Mouse (Mus musculus) liver, embryonic 15.5 days (tissue): ENCODE data around the gene Gm44511. TPM values are rescaled to one million over a fixed set of nuclear protein-coding genes. Genes with fewer than 3 reads are reported as not detected.

Experiments
- ATAC-seq: fragments of 200-750 bp; cut with Nextera tagmentation; 2 replicates; pipeline ENCODE4 v1.8.0; 2017; ENCODE audit warnings: moderate number of reproducible peaks, mild to moderate bottlenecking, moderate library complexity; ENCODE audit not compliant: insufficient read depth
- H3K27ac ChIP-seq: fragments of 300-500 bp; sonication (generic); replicated peaks from 2 replicates; pipeline ENCODE4 v1.5.1; 2015; ENCODE audit warnings: mild to moderate bottlenecking, inconsistent platforms
- H3K27me3 ChIP-seq: fragments of 300-500 bp; sonication (generic); 2 replicates; pipeline ENCODE4 v1.6.1; 2015; ENCODE audit warnings: mild to moderate bottlenecking, inconsistent platforms
- H3K36me3 ChIP-seq: fragments of 300-500 bp; sonication (generic); replicated peaks from 2 replicates; pipeline ENCODE4 v1.6.1; 2015; ENCODE audit warnings: moderate library complexity, mild to moderate bottlenecking, inconsistent platforms
- H3K4me1 ChIP-seq: fragments of 300-500 bp; sonication (generic); replicated peaks from 2 replicates; pipeline ENCODE4 v1.6.1; 2015; ENCODE audit warnings: inconsistent platforms
- H3K4me2 ChIP-seq: fragments of 300-500 bp; sonication (generic); 2 replicates; pipeline ENCODE4 v1.6.1; 2015; ENCODE audit warnings: moderate library complexity, mild to moderate bottlenecking, inconsistent platforms
- H3K4me3 ChIP-seq: fragments of 300-500 bp; sonication (generic); replicated peaks from 2 replicates; pipeline ENCODE4 v1.5.1; 2015; ENCODE audit warnings: mild to moderate bottlenecking, inconsistent platforms
- H3K9ac ChIP-seq: fragments of 300-500 bp; sonication (generic); 2 replicates; pipeline ENCODE4 v1.6.1; 2015; ENCODE audit warnings: moderate library complexity, mild to moderate bottlenecking, inconsistent platforms
- H3K9me3 ChIP-seq: fragments of 300-500 bp; sonication (generic); replicated peaks from 2 replicates; pipeline ENCODE4 v1.6.1; 2016; ENCODE audit warnings: inconsistent platforms
- WGBS: fragments of 180-500 bp; shearing (Covaris S2); methylation state at CpG from one replicate; pipeline ENCODE4 v1.1.7; 2015; ENCODE audit warnings: mixed read lengths; ENCODE audit not compliant: insufficient replicate concordance; 5-methylcytosine and 5-hydroxymethylcytosine counted together
- polyA plus RNA-seq: library from polyadenylated mRNA; unstranded; fragments of >200 nt; fragmentation: Nextera tagmentation; extraction: Ambion mirVana; gene quantifications from 2 replicates; pipeline ENCODE4 v1.2.1, GENCODE M21; 2015

Gm44511 gene
- polyA plus RNA-seq: not detected in 2 replicates

DNA sequence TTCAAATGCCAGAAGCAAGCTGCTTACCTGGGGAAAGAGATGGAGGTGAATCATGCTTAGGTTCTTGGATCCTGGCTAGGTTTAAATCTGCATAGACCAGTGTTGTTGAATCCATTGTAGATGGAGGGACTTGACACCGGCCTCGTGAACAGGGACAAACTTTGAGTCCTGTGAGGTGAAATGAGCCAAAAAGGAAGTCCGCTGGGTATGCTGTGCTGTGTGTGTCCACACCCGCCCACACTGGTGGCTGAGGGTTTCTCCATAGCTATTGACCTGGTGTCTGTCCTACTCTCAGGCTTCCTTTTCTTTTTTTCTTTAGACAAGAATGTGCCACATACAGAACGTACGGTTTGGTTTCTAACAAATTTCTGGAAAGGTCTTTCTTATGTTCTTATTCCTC is at the start of gene Gm44511, which contains the start of gene Klrb1b:
Gene Gm44511 (minus strand): TSS at position 184 of the 400 bp plus-strand sequence.
Gene Klrb1b (minus strand): TSS at position 200 of the 400 bp plus-strand sequence.
- Histone ChIP-seq H3K36me3 (no peaks in the 10 kb centered on the region), H3K9me3 (no peaks in the 10 kb centered on the region), H3K27me3 (no peaks in the 10 kb centered on the region), H3K4me2 (no peak within 1 kb of the TSS), H3K4me3 (no peak within 1 kb of the TSS), H3K27ac (no peak within 1 kb of the TSS), H3K4me1 (no peaks in the 10 kb centered on the region), H3K9ac (no peak within 1 kb of the TSS)
- no peak for ATAC-seq
- WGBS: 61% methylated on average over 6 of the region's 6 CpGs

- WGBS: 53% methylated on average over 1 of the region's 1 CpGs
- Histone ChIP-seq H3K4me2 (no peak overlapping the region), H3K4me3 (no peak overlapping the region), H3K4me1 (no peaks in the 10 kb centered on the region), H3K9ac (no peak overlapping the region), H3K9me3 (no peaks in the 10 kb centered on the region), H3K27me3 (no peaks in the 10 kb centered on the region), H3K27ac (no peak overlapping the region), H3K36me3 (no peaks in the 10 kb centered on the region)
- ATAC-seq: no peak
Observed at GRCm38 (mm10) chr6:128871910-128872610, 45.9 kb upstream of the Gm44511 start.

- H3K9me3 ChIP-seq: no peaks in the 10 kb centered on the region
- H3K4me1 ChIP-seq: no peaks in the 10 kb centered on the region
- no peak overlapping the region for H3K9ac ChIP-seq
- 51% methylated on average over 3 of the region's 3 CpGs for WGBS
- no peak overlapping the region for H3K27ac ChIP-seq
- H3K4me3 ChIP-seq: no peak overlapping the region
- no peak for ATAC-seq
- no peaks in the 10 kb centered on the region for H3K27me3 ChIP-seq
- H3K4me2 ChIP-seq: no peak overlapping the region
- no peaks in the 10 kb centered on the region for H3K36me3 ChIP-seq
Observed at GRCm38 (mm10) chr6:128868861-128869260, 42.7 kb upstream of the Gm44511 start.

DNA sequence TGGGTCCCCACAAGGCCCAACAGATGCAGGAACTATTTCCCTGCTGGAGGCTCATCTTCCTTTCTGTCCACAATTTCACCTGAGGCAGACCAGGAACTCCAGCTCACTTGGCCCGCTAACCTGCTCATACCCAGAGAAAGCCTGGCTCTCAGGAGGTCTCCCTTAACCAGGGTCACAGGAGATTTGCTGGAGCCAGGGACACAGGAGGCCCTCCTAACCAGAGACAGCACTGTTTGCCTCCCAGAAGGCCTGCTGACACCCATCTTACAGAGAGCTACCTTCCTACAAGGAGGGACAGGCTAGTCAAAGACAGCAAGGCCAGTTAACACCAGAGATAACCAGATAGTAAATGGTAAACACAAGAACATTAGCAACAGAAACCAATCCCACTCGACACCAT is 31.9 kb upstream of the Gm44511 start:
- no peaks in the 10 kb centered on the region for H3K9me3 ChIP-seq
- no peak for ATAC-seq
- no peaks in the 10 kb centered on the region for H3K36me3 ChIP-seq
- H3K4me3 ChIP-seq: no peak overlapping the region
- H3K4me2 ChIP-seq: no peak overlapping the region
- no peaks in the 10 kb centered on the region for H3K27me3 ChIP-seq
- peaks cover 9% of the 10 kb centered on the region for H3K4me1 ChIP-seq
- no peak overlapping the region for H3K27ac ChIP-seq
- no peak overlapping the region for H3K9ac ChIP-seq
- WGBS: 62% methylated on average over 2 of the region's 2 CpGs

DNA sequence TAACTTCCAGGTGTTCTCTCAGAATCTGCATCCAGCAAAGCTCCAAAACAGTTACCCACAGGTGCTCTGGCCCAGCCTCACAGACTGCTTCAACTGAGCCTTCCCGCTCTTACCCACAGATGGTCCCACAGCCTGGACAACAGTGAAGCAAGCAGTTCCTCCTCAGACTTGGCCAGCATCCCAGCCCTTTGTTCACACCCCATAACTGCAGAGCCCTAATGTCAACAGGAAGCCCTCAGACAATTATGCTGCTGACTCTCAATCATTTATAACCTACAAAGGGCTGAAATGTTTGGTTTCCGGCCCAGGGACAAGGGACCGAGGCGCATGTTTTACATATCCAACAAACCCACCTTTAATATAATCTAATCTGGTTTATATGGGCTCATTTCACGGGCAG is 30.1 kb upstream of the Gm44511 start:
- no peak overlapping the region for H3K27ac ChIP-seq
- ATAC-seq: peak; percentile 41
- H3K4me2 ChIP-seq: no peak overlapping the region
- H3K36me3 ChIP-seq: no peaks in the 10 kb centered on the region
- H3K27me3 ChIP-seq: no peaks in the 10 kb centered on the region
- H3K9ac ChIP-seq: no peak overlapping the region
- 73% methylated on average over 5 of the region's 5 CpGs for WGBS
- H3K4me1 ChIP-seq: peaks cover 14% of the 10 kb centered on the region
- no peak overlapping the region for H3K4me3 ChIP-seq
- no peaks in the 10 kb centered on the region for H3K9me3 ChIP-seq

- Histone ChIP-seq H3K4me1 (peaks cover 14% of the 10 kb centered on the region), H3K9me3 (no peaks in the 10 kb centered on the region), H3K27me3 (no peaks in the 10 kb centered on the region), H3K4me2 (no peak overlapping the region), H3K27ac (no peak overlapping the region), H3K36me3 (no peaks in the 10 kb centered on the region), H3K4me3 (no peak overlapping the region), H3K9ac (no peak overlapping the region)
- no peak for ATAC-seq
- 20% methylated on average over 1 of the region's 1 CpGs for WGBS
Observed at GRCm38 (mm10) chr6:128855477-128855876, 29.4 kb upstream of the Gm44511 start.

GRCm38 (mm10) chr6:128854895-128855294 is 28.8 kb upstream of the Gm44511 start:
- Histone ChIP-seq H3K4me3 (no peak overlapping the region), H3K4me1 (peaks cover 17% of the 10 kb centered on the region), H3K27me3 (no peaks in the 10 kb centered on the region), H3K9me3 (no peaks in the 10 kb centered on the region), H3K36me3 (no peaks in the 10 kb centered on the region), H3K4me2 (no peak overlapping the region), H3K27ac (no peak overlapping the region), H3K9ac (no peak overlapping the region)
- ATAC-seq: no peak
- 80% methylated on average over 3 of the region's 3 CpGs for WGBS

DNA sequence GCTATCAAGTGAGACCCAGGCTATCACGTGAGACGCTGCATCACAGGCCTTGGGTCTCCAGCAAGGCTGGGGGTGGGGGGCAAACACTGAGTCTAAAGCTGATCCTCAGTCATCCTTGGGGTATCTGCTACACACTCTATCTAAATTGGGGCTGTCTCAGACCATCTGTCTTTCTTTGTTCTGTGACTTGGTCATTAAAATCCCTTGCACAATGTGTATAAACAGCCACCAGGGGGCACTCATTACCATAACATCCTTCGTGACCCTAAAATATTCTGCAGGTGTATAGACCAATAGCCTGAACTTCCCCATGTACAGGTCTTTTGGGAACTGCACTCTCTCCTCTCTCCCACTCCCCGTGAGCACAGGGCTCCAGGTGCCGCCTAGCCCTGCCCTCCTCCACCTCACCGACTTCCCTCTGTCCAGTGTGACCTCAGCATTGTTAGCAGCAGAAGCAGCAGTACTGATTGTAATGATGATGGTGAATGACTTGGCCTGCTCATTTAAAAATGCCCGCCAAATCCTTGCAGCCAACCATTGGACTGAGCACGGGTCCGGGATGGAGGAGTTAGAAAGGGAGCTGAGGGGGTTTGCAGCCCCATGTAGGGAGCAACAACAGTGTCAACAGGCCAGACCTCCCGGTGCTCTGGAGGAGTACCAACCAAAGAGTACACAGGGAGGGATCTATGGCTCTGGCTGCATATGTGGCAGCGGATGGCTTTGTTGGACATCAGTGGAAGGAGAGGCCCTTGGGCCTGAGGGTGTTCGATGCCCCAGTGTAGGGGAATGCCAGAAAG is 28.1 kb upstream of the Gm44511 start:
- Histone ChIP-seq H3K4me2 (no peak overlapping the region), H3K27ac (no peak overlapping the region), H3K36me3 (no peaks in the 10 kb centered on the region), H3K9ac (no peak overlapping the region), H3K4me3 (no peak overlapping the region), H3K4me1 (peaks cover 21% of the 10 kb centered on the region), H3K9me3 (no peaks in the 10 kb centered on the region), H3K27me3 (no peaks in the 10 kb centered on the region)
- ATAC-seq: no peak; the same call in 1 of the 2 replicates
- 43% methylated on average over 12 of the region's 12 CpGs for WGBS

DNA sequence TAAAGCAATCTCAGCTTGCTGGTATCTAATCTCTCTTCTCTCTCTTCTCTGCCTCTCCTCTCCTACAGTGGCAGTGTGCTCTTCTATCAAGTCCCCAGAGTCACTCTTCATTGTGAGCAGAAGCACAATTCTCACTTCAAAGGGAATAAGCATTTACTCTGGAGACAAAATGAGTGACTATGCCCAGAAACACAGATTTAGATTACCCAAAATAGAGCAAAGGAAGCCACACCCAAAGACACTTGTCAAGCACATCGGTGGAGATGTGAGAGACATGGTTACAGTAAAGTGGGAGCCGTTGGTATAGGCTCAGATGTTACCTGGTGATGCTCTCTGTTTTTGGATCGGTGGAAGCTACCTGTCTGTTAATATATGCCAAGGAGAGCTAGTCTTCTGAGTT is 26.7 kb upstream of the Gm44511 start:
- no peak for ATAC-seq
- Histone ChIP-seq H3K4me2 (no peak overlapping the region), H3K9me3 (no peaks in the 10 kb centered on the region), H3K36me3 (no peaks in the 10 kb centered on the region), H3K27me3 (no peaks in the 10 kb centered on the region), H3K27ac (no peak overlapping the region), H3K4me3 (no peak overlapping the region), H3K4me1 (peaks cover 21% of the 10 kb centered on the region), H3K9ac (no peak overlapping the region)
- 45% methylated on average over 3 of the region's 3 CpGs for WGBS

DNA sequence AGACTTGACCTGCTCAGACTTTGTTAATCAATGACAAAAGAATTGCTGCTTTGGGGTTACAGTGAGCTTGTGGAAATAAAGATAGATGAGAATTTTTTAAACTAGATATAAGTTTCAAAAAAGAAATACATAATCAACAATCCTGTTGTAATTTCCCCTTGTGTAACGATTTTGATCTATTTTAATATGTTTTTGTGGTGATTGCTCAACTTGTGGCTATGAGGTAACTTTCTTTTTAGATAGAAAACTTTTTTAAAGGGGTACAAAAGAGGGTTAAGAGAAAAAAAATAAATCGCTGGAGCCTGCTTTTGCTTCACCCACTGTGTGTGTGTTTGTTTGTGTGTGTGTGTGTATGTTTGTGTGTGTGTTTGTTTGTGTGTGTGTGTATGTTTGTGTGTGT is 25.0 kb upstream of the Gm44511 start:
- Histone ChIP-seq H3K27ac (no peak overlapping the region), H3K9ac (no peak overlapping the region), H3K4me2 (no peak overlapping the region; the same call in 1 of the 2 replicates), H3K9me3 (no peaks in the 10 kb centered on the region), H3K4me1 (peaks cover 19% of the 10 kb centered on the region), H3K4me3 (no peak overlapping the region), H3K36me3 (no peaks in the 10 kb centered on the region), H3K27me3 (no peaks in the 10 kb centered on the region)
- ATAC-seq: no peak
- WGBS: 32% methylated on average over 2 of the region's 2 CpGs

- Histone ChIP-seq H3K27ac (no peak overlapping the region), H3K4me2 (no peak overlapping the region; the same call in 1 of the 2 replicates), H3K4me1 (peaks cover 20% of the 10 kb centered on the region), H3K9ac (no peak overlapping the region), H3K36me3 (no peaks in the 10 kb centered on the region), H3K4me3 (no peak overlapping the region), H3K27me3 (no peaks in the 10 kb centered on the region), H3K9me3 (no peaks in the 10 kb centered on the region)
- no peak for ATAC-seq
- 35% methylated on average over 2 of the region's 2 CpGs for WGBS
Observed at GRCm38 (mm10) chr6:128850671-128851070, 24.6 kb upstream of the Gm44511 start.
